Mouse (Mus musculus): ENCODE measurements around the gene Pak1.
A peak's percentile ranks its signal among the peaks of the same experiment; 100 is the strongest.

The Pak1 gene

DNA sequence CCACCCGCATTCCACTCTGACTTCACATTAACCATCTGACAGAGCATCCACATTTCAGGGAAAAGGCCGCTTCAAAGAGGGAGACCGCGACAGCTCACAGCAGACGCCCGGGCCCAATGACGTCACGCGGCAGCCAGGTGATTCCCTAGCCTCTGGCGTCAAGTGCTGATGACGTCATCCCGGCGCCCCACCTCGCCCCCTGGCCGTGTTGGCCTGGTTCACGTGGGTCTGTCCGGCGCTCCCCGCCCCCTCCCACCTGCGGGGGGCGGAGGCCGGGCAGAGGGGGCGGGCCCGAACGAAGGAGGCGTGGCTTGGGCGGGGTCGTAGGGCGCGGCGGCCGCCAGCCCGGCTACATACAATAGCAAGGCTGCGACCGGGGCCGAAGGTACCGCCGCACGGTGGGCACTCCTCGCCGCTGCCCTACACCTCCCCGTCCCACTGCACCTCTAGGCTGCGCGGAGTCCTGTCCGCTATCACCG lies at the start of gene Pak1:
Gene Pak1, plus strand, starts transcription at position 352 of the 479 bp plus-strand sequence.
- peak; percentile 85 to 89 for DNase-seq

DNA sequence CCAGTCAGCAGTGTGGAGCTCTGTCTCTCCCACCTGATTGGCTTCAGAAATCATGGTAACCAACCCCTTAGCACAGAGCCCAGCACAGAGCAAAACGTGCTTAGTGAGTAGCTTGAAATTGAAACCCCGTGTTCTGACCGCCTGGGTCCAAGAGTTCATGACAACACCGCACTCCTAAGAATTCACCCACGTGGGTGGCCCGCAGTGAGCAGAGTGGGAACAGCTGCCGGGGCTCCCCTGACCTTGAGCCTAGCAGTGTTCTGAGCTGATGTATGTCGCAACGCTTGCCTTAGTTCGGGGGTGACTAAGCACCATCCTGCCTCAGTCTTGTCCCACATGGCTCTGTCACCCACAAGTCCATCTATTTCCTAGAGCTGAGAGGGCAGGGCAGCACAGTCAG lies 47.4 kb upstream of the Pak1 start:
- DNase-seq: no peak

DNA sequence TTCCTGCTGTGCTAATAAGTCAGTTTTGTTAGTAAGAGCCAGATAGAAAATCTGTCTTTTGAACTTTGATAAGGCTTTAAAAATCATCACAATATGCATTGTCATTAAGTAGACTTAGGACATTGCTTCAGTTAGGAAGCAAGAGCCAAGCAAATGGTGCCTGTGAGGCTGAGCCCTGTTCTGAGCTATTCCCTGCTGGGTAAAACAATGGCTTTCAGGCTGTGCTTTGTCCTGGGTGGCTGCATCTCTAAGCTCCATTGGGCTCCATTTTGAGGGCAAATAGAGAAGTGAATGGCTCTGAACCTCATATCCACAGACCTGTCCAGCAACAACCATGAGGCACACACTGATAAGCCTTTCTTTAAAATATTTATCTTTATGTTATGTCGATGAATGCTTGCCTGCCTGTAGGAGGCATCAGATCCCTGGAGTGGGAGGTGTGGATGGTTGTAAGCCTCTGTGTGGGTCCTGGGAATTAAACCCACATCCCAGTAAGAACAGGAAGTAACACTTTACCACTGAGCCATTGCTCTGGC lies 46.5 kb upstream of the Pak1 start:
- DNase-seq: no peak

DNA sequence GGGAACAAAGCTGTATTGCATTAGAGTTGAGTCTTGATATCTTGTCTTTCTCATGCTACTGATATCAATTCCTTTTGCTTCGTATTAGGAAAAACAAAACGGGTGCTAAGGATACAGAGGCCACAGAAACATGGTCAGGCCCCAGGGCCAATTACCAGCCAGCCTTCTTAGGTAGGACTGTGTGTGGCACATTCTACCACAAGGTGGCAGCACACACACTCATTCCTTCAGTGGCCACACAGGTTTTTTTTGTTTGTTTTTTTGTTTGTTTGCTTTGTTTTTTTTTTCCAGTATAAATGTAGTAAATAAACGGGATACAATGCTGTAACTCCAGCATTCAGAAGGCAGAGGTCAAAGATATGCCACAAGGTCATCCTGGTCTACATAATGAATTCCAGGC lies 43.0 kb upstream of the Pak1 start:
- DNase-seq: peak; percentile 70 to 79

DNA sequence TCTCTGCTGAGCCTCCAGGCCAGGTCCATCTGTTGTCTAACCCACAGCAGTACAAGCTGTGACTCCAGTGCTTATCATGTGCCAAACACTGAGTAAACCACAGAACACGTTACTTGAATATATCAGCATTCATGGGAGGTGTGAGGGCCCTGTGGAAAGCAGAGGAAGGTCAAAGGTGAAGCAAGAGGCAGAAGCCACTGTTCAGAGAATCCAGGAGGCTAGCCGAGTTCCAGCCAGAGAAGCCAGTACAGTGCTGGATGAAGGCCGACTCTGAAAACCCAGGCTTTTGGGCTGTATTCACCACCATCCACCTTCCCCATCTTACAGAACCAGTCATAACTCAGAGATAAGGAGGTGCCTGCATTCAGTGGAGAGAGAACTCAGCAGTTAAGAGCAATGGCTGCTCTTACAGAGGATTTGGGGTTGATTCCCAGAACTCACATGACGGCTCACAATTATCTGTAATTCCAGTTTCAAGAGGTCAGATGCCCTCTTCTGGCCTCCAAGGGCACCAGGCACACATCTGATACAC lies 41.1 kb upstream of the Pak1 start:
- DNase-seq: no peak

DNA sequence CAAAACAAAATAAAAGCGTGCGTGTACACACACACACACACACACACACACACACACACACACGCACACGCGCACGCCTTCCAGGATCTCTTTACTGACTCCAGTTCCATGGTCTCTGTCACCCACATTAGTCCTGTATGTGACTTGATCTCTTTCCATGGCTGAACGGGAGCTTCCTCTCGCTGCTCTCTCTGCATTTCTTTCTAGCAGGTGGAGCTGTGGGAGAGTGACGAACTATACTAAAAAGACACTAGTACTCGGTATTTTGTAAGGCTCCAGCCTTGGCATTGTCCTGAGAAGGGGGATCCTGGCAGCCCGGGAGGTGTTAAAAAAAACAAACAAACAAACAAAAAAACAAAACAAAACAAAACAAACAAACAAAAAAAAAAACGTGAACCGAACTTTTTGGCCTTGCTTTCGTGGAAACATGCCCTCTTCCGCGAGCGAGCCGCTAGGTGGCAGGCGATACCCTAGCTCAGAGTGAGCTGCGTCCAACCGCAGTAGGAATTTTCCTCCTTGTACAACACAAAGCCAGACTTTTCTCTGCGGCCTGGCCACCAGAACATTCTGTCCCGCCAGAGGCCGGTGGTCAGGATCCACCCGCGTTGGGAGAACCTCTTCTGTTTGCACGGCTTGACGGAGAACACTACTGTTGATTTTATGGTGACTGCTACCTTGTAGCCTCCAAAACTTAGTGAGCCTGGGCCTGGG lies 40.4 kb upstream of the Pak1 start:
- DNase-seq: peak; percentile 83

DNA sequence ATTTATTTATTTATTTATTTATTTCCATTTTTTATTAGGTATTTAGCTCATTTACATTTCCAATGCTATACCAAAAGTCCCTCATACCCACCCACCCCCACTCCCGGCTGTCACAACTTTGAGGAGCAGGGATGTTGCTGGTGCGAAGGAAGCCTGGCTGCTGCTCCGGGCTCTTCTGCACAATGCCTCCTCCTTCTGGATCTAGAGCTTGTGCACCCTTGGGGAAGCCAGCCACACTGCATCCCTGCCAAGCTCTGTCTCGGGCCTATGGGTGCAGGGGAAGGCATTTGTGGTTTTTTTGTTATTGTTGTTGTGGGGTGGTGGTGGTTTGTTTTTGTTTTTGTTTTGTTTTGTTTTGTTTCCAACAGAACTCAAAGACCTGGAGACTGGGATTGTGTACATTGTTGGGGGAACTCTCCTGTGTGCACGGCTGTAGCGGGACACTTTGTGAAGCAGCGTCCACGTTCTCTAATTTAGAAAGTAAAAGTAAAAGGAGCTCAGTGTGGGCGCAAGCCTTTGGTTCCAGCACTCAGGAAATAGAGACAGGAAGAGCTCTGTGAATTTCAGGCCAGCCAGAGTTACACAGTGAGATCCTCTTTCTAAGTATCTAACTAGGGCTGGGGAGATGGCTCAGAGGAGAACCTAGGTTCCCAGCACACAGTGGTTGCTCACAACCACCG lies 39.7 kb upstream of the Pak1 start:
- no peak for DNase-seq

DNA sequence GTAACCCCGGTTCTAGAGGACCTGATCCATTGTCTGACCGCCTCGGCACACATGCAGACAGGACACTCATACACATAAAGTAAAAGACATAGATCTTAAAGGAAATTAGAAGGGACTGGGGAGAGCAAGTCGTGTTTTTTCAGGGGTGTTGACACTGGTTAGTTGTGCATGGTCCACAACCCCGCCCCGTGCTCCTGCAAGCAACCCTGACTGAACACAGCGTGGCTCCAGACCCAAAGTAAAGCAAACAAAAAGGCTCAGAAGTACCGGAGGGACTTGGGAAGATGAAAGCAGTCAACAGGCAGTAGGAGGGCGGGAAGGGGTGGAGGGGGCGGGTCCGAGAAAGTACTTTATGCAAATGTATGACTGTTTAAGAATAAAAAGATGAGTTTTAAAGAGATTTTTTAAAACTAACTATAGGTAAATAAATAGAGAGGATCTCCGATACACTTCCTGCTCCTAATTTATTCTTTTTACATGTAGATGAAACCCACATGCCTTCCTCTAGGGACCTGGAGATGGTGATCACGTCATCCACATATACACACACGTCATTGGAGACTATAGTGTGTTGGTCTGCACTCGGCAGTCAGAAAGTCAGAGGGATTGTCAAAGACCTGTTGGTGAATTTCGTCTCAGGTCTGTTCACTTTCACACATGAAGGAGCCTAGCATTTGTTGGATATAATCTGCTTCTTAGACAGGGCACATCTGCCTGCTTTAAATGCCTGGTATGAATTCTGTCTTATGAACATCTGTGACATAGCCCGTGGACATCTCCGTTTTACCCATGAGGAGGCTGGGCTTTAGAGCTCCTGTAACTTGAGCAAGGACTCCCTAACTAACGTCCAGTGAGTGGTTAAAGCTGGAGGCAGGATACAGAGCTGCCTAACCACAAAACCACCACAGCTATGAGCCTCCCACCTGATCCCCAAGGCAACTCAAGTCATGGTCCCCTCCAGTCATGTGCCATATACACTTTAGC lies 38.8 kb upstream of the Pak1 start:
- no peak for DNase-seq

GRCm38 (mm10) chr7:97756967-97757881 lies 31.1 kb upstream of the Pak1 start:
- DNase-seq: no peak

DNA sequence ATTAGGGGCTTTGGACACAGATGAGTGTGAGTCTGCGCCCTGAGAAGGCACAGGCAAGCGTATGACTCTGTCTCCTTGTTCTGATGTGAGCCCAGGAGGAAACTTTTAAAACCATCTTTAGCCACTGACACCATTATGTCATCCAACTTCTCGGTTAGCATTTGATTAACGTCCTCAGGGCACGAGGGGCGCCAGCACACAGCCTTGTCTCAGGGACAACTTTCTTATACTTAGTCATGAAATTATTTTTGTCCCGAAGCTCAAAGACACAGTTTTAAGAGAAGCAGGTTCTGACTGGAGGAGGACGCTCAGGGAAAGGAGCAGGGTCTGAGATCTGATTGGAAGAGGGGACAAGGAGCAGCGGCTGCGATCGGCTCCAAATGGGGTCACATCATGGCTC lies 23.8 kb upstream of the Pak1 start:
- DNase-seq: no peak

- no peak for DNase-seq
These were observed 23.0 kb upstream of the Pak1 start for GRCm38 (mm10) chr7:97765181-97765962.

DNA sequence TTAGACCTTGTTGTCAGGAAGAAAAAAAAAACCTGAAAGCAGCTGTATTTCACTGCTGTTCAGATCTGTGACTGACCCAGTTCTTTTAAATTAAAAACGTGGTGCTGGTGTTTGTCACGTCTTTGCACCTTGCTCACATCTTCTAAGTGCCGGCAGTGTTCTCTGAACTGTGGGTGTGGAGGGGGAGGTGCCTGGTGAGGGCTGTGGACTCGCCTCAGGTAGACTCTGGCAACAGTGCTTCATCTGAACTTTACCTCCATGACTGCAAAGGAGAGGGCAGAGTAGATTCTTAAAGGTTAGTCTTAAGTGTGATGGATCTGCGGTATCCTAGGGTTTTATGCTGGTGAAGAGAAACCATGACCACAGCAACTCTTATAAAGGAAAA lies 22.4 kb upstream of the Pak1 start:
- no peak for DNase-seq

DNA sequence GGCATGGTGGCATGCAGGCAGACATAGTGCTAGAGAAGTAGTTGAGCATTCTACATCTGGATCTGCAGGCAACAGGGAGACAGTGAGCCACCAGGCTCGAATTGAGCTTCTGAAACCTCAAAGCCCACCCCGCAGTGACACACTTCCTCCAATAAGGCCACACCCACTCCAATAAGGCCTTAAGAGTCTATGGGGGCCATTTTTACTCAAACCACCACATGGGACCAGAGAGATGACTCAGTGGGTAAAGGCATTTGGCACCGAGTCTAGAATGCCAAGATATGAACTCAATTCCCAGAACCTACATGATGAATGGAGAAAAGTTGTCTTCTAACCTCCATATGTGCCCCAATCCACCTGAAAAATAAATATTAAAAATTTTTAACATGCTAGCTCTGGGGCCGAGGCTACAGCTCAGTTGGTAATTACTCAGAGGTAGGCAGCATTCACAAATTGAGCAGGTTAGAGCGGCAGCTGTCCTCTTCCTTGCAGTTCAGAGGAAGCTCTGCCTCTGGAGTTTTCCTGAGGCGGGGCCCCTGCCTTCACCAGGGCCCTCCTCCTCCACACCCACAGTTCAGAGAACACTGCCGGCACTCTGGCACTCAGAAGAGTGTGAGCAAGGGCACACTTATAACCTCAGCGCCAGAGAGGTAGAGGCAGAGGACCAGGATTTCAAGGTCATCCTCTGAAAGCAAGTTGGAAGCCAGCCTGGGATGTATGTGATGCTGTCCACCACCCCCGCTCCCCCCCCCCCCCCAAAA lies 21.8 kb upstream of the Pak1 start:
- no peak for DNase-seq

GRCm38 (mm10) chr7:97767841-97768240 lies 20.5 kb upstream of the Pak1 start:
- peak in 1 of 2 experiments; percentile 25 for DNase-seq

GRCm38 (mm10) chr7:97769020-97769419 lies 19.3 kb upstream of the Pak1 start:
- no peak for DNase-seq

- DNase-seq: peak in 1 of 2 experiments; percentile 30
These were observed 17.3 kb upstream of the Pak1 start for GRCm38 (mm10) chr7:97770841-97771620.

GRCm38 (mm10) chr7:97775380-97775779 lies 13.0 kb upstream of the Pak1 start:
- no peak for DNase-seq

GRCm38 (mm10) chr7:97775923-97776322 lies 12.4 kb upstream of the Pak1 start:
- DNase-seq: no peak

GRCm38 (mm10) chr7:97777191-97777590 lies 11.2 kb upstream of the Pak1 start:
- DNase-seq: no peak

Measured in cerebellum, postnatal 36 days (tissue).